Mouse (Mus musculus) kidney, adult 2 months (tissue): ENCODE results near the gene Bglap.

ENCODE experiments used
- CTCF ChIP-seq: fragments of 200-500 bp; conservative IDR thresholded peaks from 2 replicates; pipeline ENCODE4 v1.5.1; 2011; ENCODE audit warnings: low read depth, mild to moderate bottlenecking, control low read depth, low read length, moderate library complexity, mixed read lengths; ENCODE audit not compliant: insufficient read depth, insufficient read length
- POLR2A ChIP-seq: fragments of 200-500 bp; IDR thresholded peaks from one replicate; pipeline ENCODE4 v1.6.1; 2011; ENCODE audit warnings: low read depth, low read length, control low read depth

DNA sequence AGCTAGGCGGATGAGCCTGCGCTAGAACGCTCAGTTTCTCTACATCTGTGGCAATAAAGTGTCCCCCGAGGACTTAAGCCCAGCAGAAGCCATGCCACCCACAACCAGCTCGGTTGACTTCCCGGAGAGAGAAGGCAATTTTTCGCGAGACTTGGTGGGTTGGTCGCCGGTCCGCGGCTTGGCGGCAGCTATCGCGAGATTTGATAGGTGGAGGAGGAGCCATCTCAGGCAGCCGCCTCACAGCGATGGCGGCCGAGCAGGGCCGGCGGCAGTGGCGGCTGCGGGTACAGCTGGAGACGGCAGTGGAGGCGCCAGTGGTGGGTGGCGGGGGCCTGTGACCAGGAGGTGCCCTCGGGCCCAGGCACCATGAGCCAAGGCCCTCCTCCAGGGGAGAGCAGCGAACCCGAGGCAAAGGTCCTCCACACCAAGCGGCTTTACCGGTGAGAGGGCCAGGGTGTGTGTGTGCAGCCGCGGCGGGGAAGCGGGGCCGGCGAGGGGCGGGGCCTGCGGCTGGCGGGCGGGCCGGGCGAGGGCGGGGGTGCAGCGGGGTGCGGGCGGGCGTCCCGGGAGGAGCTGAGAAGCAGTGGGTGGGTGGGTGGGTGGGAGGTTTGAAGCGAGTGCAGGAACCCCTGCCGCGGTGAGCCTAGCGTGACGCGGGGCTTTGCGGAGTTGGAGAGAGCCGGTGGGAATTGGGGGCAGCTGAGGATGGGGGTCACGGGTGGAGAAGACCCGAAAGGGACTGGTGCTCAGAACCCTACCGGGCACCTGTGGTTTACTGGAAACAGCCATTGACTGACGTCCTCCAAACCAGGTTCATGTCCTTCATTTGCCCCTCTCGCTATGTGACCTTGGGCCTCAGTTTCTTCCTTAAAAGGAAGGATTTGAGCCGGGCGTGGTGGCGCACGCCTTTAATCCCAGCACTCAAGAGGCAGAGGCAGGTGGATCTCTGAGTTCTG lies 47.9 kb downstream of the Bglap start, which contains the start of the genes Tmem79 and Smg5:
- TF ChIP-seq POLR2A (peak; percentile 92), CTCF (no peak)
